Mouse (Mus musculus): Measurements from ENCODE around the gene Parp9. TPM values are rescaled to one million over a fixed set of nuclear protein-coding genes. Genes with fewer than 3 reads are reported as not detected.
"Not testable (repeated sequence)": the region's sequence is repeated elsewhere in the genome, so short reads cannot be mapped to it uniquely, and the experiment has no call there.

Parp9 gene
- polyA plus RNA-seq, 1 experiment from 2014 or later = 21.2 TPM

DNA sequence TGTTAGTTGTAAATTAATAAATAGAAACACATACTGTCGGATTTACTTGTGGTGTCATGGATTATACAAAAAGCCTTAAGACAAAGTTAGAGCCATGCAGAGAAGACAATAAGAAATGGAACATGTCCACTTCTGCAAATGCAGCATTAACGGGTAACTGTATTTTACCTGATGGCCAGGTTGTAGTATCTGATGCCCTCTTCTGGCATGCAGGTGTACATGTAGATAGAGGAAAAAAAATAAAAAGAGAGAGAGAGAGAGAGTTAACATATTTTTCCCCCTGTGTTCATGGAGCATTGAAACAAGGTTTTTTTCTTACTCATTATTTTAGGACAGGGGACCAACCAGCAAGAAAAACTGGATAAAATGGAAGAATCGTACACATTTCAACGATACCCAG, 29.0 kb downstream of the Parp9 start:
- in situ Hi-C loops (cut with MboI; ENCODE audit: low pct_unique_long_range_greater_than_20kb) = no loop called here
- DNase-seq (ENCODE audit: low read depth, low spot score) = no peak
- peak; percentile 32 for TF ChIP-seq CTCF (IDR thresholded peaks at IDR 0.05)
- CTCF ChIA-PET = interaction anchor here (1.3 kb wide), 1 partner anchor 18 kb away, joined by 4 read pairs; no protein-coding TSS in a partner anchor
- no peak for ATAC-seq
- no peaks in the 10 kb centered on the region for H3K27me3 ChIP-seq
- POLR2A ChIA-PET = interaction anchor here (0.6 to 0.7 kb wide), 2 partner anchors 110 to 516 kb away, joined by 3 read pairs; no protein-coding TSS in a partner anchor

DNA sequence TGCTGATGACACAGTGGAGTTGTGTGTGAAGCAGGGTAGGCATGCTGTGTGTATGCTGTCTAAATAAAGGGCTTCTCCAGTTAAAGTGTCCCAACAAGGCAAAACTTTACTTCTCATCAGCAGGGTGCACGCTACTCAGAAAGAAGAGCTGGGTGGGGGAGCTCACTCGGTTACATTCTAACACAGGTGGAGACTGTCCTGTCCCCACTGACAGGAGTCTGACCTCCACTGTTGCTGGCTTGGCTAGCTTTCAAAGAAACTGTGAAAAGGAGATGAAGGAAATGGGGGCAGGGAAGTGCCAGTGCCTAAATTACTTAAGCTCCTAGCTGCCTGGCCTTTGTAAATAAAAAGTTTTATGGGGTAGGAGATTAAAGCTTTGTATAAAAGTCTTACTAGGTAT, 29.9 kb downstream of the Parp9 start:
- H3K27me3 ChIP-seq = no peaks in the 10 kb centered on the region
- no peak for TF ChIP-seq CTCF (IDR thresholded peaks at IDR 0.05)
- no peak for DNase-seq (ENCODE audit: low read depth, low spot score)
- no peak for ATAC-seq
- ChIA-PET CTCF (interaction anchor here (0.9 to 1.3 kb wide), 2 partner anchors 17 to 128 kb away, joined by 4 read pairs; no protein-coding TSS in a partner anchor), POLR2A (interaction anchor here (0.7 kb wide), 1 partner anchor 110 kb away, joined by 3 read pairs; no protein-coding TSS in a partner anchor)
- in situ Hi-C loops (cut with MboI; ENCODE audit: low pct_unique_long_range_greater_than_20kb) = no loop called here

GRCm38 (mm10) chr16:35974021-35974420, 35.8 kb downstream of the Parp9 start:
- DNase-seq (ENCODE audit: low read depth, low spot score) (no peak), ATAC-seq (no peak)
- ChIA-PET POLR2A (no interaction called here), CTCF (interaction anchor here (1.5 kb wide), 1 partner anchor 11 kb away, joined by 3 read pairs; no protein-coding TSS in a partner anchor)
- TF ChIP-seq CTCF (IDR thresholded peaks at IDR 0.05) = no peak
- in situ Hi-C loops (cut with MboI; ENCODE audit: low pct_unique_long_range_greater_than_20kb) = no loop called here
- H3K27me3 ChIP-seq = no peaks in the 10 kb centered on the region

GRCm38 (mm10) chr16:35978450-35978849, 40.2 kb downstream of the Parp9 start, which contains the start of gene Kpna1:
Kpna1 (plus strand) TSS chr16:35978750.
- in situ Hi-C loops (cut with MboI; ENCODE audit: low pct_unique_long_range_greater_than_20kb); POLR2A ChIA-PET; CTCF ChIA-PET; DNase-seq (ENCODE audit: low read depth, low spot score); ATAC-seq; H3K27me3 ChIP-seq: not testable (repeated sequence)

GRCm38 (mm10) chr16:35981363-35981821, 43.1 kb downstream of the Parp9 start:
- DNase-seq (ENCODE audit: low read depth, low spot score) (peak; percentile 100), ATAC-seq (peak; percentile 99)
- in situ Hi-C loops (cut with MboI; ENCODE audit: low pct_unique_long_range_greater_than_20kb) = no loop called here
- CTCF ChIA-PET = no interaction called here
- no peaks in the 10 kb centered on the region for H3K27me3 ChIP-seq
- POLR2A ChIA-PET = no interaction called here
- no peak for TF ChIP-seq CTCF (IDR thresholded peaks at IDR 0.05)

GRCm38 (mm10) chr16:35982506-35982901, 44.2 kb downstream of the Parp9 start:
- no peaks in the 10 kb centered on the region for H3K27me3 ChIP-seq
- POLR2A ChIA-PET = no interaction called here
- in situ Hi-C loops (cut with MboI; ENCODE audit: low pct_unique_long_range_greater_than_20kb) = no loop called here
- CTCF ChIA-PET = no interaction called here
- DNase-seq (ENCODE audit: low read depth, low spot score) (no peak), ATAC-seq (no peak)
- TF ChIP-seq CTCF (IDR thresholded peaks at IDR 0.05) = no peak

DNA sequence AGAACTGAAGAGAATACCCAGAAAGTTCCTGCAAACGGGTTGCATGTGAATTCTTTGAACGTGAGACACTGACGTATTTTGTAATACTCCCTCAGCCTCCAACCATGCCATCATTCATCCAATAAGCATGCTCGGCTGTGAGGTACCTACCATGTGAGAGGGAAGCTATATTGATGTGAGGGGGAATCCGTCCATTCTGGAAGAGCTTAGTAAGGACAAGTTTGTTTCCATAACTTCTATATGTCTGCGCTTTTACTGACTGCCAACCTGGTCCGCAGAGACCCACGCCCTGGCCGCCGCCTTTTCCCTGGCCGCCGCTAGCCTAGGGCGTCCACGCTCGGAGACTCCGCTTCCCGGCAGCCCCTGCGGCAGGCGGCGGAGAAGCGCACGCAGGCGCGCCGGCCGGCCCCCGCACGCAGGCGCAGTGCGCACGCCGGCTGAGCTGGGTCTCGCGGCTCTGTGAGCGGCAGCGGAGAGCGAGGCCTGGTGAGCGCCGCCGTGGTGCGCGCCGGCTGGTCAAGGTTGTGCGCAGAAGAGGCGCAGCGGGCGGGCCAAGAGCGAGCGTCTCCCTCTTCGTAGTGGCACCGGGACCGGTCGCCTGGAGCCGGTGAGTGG, 44.7 kb downstream of the Parp9 start:
- CTCF ChIA-PET = no interaction called here
- in situ Hi-C loops (cut with MboI; ENCODE audit: low pct_unique_long_range_greater_than_20kb) = no loop called here
- POLR2A ChIA-PET = interaction anchor here (0.7 kb wide), 2 partner anchors 11 to 1544 kb away, joined by 5 to 7 read pairs; no protein-coding TSS in a partner anchor
- DNase-seq (ENCODE audit: low read depth, low spot score) (peak; percentile 44), ATAC-seq (peak; percentile 72)
- H3K27me3 ChIP-seq = no peaks in the 10 kb centered on the region
- no peak for TF ChIP-seq CTCF (IDR thresholded peaks at IDR 0.05)

DNA sequence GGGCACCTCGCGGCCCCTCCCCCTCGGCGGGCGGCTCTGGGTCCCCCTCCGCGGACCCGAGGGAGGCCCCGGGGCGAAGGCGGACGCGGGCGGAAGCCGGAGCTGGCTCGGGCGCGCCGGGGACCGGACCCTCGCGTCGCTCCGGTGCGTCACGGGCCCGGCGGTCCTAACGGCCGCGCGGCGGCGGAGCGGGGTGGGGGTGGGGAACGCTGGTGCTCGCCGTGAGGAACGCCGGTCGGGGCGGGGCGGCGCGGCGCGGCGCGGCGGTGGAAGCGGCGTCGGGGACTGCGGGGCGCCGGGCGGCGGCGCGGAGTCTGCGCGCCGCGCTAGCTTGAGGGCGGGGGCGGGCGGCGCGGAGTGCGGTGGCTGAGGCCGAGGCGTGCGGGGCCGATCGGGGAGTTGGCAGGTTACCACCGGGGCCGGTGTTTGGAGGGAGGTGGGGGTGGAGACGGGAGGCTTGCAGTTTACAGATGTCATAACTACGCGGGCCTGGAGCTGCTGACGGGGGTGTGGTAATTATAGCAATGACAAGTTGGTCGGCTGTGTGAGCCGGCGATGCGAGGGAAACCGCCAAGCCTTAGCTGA, 45.3 kb downstream of the Parp9 start:
- ChIA-PET POLR2A (interaction anchor here (0.7 kb wide), 3 partner anchors 11 to 1543 kb away, joined by 5 to 8 read pairs (median 7); no protein-coding TSS in a partner anchor), CTCF (no interaction called here)
- DNase-seq (ENCODE audit: low read depth, low spot score) = no peak
- TF ChIP-seq CTCF (IDR thresholded peaks at IDR 0.05) = no peak
- ATAC-seq = peak; percentile 38
- no peaks in the 10 kb centered on the region for H3K27me3 ChIP-seq
- in situ Hi-C loops (cut with MboI; ENCODE audit: low pct_unique_long_range_greater_than_20kb) = no loop called here

- DNase-seq (ENCODE audit: low read depth, low spot score) (no peak), ATAC-seq (no peak)
- POLR2A ChIA-PET = no interaction called here
- CTCF ChIA-PET = interaction anchor here (1.0 to 1.4 kb wide), 2 partner anchors 11 to 17 kb away, joined by 4 read pairs; no protein-coding TSS in a partner anchor
- in situ Hi-C loops (cut with MboI; ENCODE audit: low pct_unique_long_range_greater_than_20kb) = no loop called here
- TF ChIP-seq CTCF (IDR thresholded peaks at IDR 0.05) = no peak
- no peaks in the 10 kb centered on the region for H3K27me3 ChIP-seq
Measured at GRCm38 (mm10) chr16:35984471-35984870, 46.2 kb downstream of the Parp9 start.

GRCm38 (mm10) chr16:35987930-35988329, 49.7 kb downstream of the Parp9 start:
- POLR2A ChIA-PET = interaction anchor here (1.0 kb wide), 1 partner anchor 51 kb away, joined by 3 read pairs; no protein-coding TSS in a partner anchor
- CTCF ChIA-PET = interaction anchor here (0.7 to 1.6 kb wide), 2 partner anchors 8 to 14 kb away, joined by 3 to 4 read pairs; no protein-coding TSS in a partner anchor
- TF ChIP-seq CTCF (IDR thresholded peaks at IDR 0.05) = no peak

DNA sequence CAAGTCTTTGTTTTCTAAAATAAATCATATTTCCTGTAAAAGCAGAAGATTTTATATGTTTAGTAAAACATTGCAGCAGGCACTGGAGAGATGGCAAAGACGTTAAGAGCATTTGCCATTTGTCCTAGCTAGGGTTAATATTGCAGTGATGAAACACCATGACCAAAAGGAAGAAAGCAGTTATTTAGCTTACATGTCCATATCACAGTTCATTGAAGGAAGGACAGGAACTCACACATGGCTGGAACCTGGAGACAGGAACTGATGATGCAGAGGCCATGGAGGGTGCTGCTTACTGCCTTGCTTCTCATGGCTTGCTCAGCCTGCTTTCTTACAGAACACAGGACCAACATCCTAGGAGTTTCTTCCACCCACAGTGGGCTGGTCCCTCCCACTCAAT, 54.1 kb downstream of the Parp9 start:
- ChIA-PET POLR2A (no interaction called here), CTCF (no interaction called here)
- no peaks in the 10 kb centered on the region for H3K27me3 ChIP-seq
- DNase-seq (ENCODE audit: low read depth, low spot score) = no peak
- ATAC-seq = no peak
- no peak for TF ChIP-seq CTCF (IDR thresholded peaks at IDR 0.05)
- in situ Hi-C loops (cut with MboI; ENCODE audit: low pct_unique_long_range_greater_than_20kb) = no loop called here

More at GRCm38 (mm10) chr16:35987930-35988329, 49.7 kb downstream of the Parp9 start:
- no peak for ATAC-seq
- H3K27me3 ChIP-seq = no peaks in the 10 kb centered on the region
- no peak for DNase-seq (ENCODE audit: low read depth, low spot score)
- in situ Hi-C loops (cut with MboI; ENCODE audit: low pct_unique_long_range_greater_than_20kb) = no loop called here
